Mouse (Mus musculus) common myeloid progenitor, adult 5-6 weeks (primary cell): ENCODE results near the gene Ecm1. TPM values are rescaled to one million over a fixed set of nuclear protein-coding genes. Genes with fewer than 3 reads are reported as not detected.

Experiments used
- ATAC-seq: replicated peaks from 2 replicates; pipeline ENCODE4 v1.8.0; 2016; ENCODE audit warnings: low read depth, mild to moderate bottlenecking, moderate TSS enrichment, inconsistent platforms; ENCODE audit not compliant: poor library complexity, severe bottlenecking
- total RNA-seq: library from RNA; stranded (forward); fragments of 200-1000, 187-1606 nt; gene quantifications from 2 replicates; pipeline ENCODE4 v1.2.3, GENCODE M21; 2017

Gene Ecm1
- total RNA-seq, 1 experiment from 2014 or later = not detected

GRCm38 (mm10) chr3:95730431-95730830 lies 8.9 kb downstream of the Ecm1 start:
- ATAC-seq = no peak

- ATAC-seq = no peak
Observed at GRCm38 (mm10) chr3:95728906-95729305, 10.5 kb downstream of the Ecm1 start.

GRCm38 (mm10) chr3:95726696-95727358 lies 12.5 kb downstream of the Ecm1 start:
- no peak for ATAC-seq

GRCm38 (mm10) chr3:95725863-95726262 lies 13.5 kb downstream of the Ecm1 start:
- no peak for ATAC-seq

DNA sequence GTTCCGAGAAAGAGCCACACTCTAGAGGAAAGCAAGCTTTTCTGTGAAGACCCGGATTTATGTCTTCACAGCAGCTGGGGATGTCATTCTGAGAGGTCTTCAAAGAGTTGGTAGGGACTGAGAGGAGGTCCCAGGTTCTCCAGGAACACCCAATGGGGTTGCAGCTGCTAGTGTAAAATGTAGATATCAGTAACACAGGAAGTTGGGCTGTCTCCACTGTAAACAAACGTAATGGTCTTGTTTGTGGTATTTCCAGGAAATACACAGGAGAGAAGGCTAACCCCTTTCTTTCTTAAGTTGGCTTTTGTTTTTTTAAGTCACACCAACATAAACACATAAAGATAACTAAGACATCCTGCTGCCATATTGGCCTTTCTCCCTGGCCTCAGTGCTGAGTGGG lies 17.0 kb downstream of the Ecm1 start:
- ATAC-seq = 0 out of 2 replicates have a peak, but pooled peaks have one; percentile 25

GRCm38 (mm10) chr3:95718153-95718552 lies 21.2 kb downstream of the Ecm1 start:
- ATAC-seq = no peak

DNA sequence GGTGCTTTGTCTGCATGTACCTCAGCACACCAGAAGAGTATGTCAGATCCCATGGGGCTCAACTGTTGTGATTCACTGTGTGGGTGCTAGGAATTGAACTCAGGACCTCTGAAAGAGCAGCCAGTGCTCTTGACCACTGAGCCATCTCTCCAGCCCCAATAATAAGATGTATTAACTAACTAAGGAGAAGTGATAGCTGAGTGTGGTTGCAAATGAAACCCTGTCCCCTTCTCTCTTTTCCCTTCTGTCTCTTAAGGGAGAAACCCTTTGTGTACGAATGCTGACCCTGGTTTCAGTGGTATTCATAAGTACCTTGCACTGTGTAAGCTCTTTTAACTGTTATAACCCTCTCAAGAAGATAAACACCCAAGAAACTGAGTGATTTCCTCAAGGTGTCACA lies 23.3 kb downstream of the Ecm1 start:
- ATAC-seq = no peak

DNA sequence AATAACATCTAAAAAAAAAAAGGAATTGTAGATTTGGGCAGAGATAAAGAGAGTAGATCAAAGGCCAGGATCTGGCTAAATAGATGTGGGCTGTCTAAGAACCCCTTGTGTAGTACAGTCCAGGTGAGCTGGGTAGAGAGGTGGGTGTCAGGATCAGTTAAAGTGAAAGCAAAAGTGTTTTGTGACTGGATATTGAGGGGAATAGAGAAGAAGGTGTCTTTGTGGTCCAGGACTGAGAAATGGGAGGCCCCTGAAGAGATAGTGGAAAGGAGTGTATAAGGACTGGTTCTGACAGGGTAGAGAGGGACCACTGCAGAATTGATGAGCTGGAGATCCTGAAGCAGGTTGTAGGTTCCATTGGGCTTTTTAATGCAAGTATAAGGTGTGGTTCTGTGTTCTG lies 29.4 kb downstream of the Ecm1 start:
- ATAC-seq = no peak

DNA sequence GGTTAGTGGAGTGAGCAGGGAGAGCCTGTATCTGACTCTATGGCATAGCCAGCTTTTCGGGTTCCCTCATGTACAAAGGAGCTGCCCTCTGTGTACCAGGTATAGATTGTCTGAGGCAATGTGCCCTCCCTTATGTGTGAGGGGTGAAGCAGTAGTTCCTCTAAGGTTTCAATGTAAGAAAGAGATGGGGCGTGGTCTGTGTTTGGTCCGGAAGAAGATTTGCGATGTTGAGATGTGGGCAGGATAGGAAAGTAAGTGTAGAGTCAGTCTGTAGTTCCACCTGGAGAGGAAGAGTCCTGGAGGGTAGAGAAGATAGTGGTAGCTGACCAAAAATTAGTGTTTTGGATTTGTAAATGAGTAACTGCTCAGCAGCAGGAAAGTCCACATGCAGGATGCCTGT lies 30.3 kb downstream of the Ecm1 start:
- no peak for ATAC-seq

- ATAC-seq = peak; percentile 78
Observed at GRCm38 (mm10) chr3:95707497-95707896, 31.9 kb downstream of the Ecm1 start.

DNA sequence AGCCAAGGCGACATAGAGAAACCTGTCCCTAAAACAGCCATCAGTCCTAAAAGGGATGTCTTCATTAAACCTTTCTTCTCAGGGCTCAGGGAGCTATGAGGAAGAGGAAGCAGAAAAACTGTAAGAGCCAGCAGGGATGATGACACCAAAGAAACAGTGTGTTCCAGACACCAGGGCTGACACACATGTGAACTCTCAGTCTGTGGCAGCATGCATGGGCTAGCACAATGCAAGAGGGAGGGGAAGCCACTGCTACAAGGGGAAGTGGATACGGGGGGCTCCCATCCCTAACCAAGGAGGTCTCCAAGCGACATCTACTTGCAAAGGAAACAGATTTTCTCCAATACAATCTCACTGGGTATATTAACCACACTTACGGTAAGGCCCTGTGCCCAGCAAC lies 33.1 kb downstream of the Ecm1 start:
- peak; percentile 73 for ATAC-seq

DNA sequence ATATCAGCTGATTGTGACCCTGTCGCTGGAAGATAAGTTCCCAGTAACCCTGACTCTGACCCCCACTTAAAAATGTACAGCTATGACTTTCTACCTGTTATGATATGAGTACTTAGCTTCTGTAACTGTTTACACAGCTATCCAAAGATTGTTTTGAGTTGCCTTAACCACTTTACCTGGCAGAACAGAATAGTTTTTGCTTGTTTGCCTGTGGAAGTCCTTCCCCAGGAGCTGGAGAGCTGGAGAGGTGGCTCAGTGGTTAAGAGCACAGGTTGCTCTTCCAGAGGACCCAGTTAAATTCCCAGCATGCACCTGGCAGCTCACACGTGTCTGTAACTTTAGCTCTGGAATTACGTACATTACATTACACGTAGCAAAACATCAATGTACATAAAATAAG lies 34.8 kb downstream of the Ecm1 start:
- ATAC-seq = no peak

GRCm38 (mm10) chr3:95703276-95703675 lies 36.1 kb downstream of the Ecm1 start:
- no peak for ATAC-seq

GRCm38 (mm10) chr3:95701877-95702540 lies 37.4 kb downstream of the Ecm1 start:
- ATAC-seq = peak; percentile 53

DNA sequence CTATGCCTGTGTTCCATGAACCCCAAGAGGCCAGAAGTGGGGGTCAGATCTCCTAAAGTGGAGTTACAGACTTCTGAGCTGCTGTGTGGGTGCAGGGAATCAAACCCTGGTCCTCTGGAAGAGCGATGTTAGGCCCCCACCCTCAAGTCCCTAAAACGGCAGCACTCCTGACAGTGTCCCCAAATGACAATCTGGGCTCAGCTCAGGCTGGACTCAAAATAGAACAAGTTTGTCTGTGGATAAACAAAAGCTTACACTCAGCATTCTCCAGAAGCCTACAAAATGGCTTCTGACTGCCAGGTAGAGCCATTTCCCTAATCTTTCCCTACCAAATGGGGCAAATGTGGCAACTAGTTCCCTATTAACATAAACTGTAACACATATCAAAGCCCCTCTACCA lies 38.3 kb downstream of the Ecm1 start:
- no peak for ATAC-seq

DNA sequence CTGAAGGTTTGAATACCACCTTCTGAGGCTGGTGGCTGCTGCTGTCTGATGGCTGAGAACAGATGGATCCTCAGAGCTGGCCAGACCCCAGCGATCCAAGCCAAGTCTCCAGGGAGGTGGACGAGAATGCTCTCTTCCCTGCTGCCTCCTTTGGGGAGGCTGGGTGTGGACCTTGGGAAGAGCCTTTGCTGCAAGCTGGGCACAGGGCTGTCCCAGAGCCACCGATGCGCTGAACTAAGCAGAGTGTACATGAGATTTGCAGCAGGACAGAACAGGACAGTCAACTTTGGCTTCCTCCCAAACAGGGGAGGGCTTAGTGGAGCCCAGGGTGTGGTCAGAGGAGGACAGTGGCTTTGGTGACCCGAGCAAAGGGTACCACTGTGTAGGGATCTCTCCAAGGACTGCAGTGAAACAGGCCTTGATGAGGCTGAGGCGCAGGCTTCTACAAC lies 39.1 kb downstream of the Ecm1 start:
- no peak for ATAC-seq

- no peak for ATAC-seq
Observed at GRCm38 (mm10) chr3:95698286-95698685, 41.1 kb downstream of the Ecm1 start.

DNA sequence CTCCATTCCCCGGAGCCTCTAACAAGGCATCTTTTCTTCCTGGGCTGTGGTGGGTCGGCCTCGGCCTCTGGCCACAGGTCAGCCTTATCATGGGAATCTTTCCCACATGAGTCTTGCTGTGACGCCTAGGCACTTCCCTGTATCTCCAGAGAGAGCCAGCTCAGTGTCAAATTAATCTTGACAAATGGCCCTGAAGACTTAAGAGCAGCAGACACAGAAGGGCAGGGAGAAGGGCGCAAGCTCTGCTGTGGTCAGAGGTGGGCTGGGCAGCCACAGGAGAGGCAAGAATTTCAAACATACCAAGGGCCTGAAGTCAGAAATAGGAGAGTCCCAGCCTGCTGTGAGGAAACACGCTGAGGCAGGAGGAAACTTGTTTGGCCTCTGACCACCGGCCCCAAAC lies 43.0 kb downstream of the Ecm1 start:
- ATAC-seq = no peak

DNA sequence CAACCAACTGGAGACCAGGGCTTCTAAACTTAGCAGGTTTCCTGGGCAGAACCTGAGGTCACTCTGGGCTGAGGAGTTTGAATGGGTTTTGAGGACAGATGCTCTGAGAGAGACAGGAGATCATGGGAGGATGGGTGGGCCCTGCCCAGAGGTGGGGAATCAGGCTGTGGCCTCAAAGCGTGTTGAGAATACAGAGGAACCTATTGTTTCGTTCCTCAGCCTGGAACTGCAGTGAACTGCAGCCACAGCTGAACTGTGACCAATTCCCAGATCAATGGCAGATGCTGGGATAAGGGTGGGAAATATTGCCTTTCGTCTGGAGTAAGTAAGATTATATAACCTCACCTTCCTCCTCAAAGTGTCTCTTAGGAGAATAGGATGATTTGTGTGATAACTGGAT lies 43.6 kb downstream of the Ecm1 start:
- ATAC-seq = no peak

GRCm38 (mm10) chr3:95694808-95695703 lies 44.3 kb downstream of the Ecm1 start:
- ATAC-seq = no peak
